Mouse (Mus musculus) cortical plate, adult 2 months (tissue): ENCODE results near the gene Vasp.

ENCODE experiments used
- CTCF ChIP-seq: fragments of 200-500 bp; IDR thresholded peaks from 2 replicates; pipeline ENCODE4 v1.5.1; 2011; ENCODE audit warnings: mild to moderate bottlenecking, control low read depth, low read length; ENCODE audit not compliant: insufficient read depth; ENCODE audit errors: extremely low read depth
- POLR2A ChIP-seq: fragments of 200-500 bp; IDR thresholded peaks from 2 replicates; pipeline ENCODE4 v1.6.1; 2011; ENCODE audit warnings: mild to moderate bottlenecking, low read length, control low read depth; ENCODE audit not compliant: insufficient read depth; ENCODE audit errors: extremely low read depth

DNA sequence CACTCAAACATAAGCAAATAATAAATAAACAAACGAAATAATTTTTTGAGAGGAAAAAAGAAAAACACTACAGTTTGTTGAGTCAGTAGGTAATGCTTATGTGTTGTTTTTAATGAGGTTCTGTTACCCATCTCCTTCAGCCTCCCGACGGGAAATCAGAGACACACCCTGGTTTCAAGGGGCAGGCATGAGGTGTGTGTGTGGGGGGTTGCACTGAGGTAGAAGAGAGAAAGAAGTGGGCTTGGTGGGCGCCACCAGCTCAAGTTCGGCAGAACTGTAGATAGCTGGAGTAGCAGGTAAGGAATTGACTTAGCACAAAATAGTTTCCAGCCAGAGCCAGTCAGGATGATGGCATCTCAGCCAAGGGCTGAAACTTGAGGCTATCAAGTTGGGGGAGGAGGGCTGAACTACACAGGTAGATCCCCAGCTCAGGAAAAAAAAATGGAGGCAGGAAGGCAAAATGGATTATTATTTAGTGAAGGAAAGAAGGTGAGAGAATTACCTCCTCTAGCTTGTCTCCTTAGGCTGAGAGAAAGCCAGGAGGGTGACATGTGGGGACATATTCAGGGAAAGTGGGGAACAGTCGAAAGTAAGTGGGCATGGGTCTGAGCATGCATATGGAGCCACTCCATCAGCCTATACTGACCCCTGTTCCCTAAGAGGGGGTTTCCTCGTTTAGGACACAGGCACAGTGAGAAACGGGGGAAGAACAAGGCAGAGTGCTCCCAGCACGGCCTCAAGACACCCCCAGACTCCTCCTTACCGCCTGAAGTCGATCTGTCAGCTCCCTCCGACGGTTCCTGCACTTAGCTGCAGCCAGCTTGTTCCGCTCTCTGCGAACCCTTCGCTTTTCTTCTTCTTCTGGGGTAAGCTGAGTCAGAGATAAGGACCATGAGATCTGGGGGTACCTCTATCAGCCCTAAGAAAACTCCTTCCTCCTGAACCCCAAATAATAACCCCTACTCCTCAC lies 34.5 kb upstream of the Vasp start:
- TF ChIP-seq POLR2A (no peak), CTCF (no peak)
